Mouse (Mus musculus): ENCODE data around the gene Tlx3. TPM values are rescaled to one million over a fixed set of nuclear protein-coding genes. Genes with fewer than 3 reads are reported as not detected.

The Tlx3 gene
- polyA plus RNA-seq, 1 experiment from 2014 or later: not detected

DNA sequence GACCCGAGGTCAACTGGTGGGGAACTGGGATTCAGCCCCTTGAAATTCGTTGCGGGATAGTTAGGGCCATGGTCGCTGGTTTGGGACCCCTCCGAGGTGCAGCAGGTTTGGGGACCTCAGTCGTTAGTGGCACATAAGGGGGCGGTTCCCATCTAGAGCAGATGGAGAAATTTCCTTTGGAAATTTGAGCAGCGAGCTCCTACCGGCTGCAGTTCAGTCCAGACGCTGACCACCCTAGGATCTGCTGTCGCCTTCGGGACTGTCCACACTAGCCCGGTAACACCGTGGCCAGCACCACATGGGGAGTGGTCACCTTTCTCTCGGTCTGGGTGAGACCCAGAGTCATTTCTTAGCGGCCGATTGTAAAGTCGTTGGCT lies 928 bp upstream of the Tlx3 start:
- Histone ChIP-seq H3K4me1 (peaks cover 43% of the 10 kb centered on the region), H3K4me3 (no peak overlapping the region), H3K27me3 (peaks cover 88% of the 10 kb centered on the region), H3K9ac (no peak overlapping the region), H3K27ac (no peak overlapping the region), H3K36me3 (no peaks in the 10 kb centered on the region), H3K9me3 (no peaks in the 10 kb centered on the region), H3K4me2 (no peak overlapping the region)
- 2% methylated on average over 18 of the region's 18 CpGs for WGBS
- no peak for ATAC-seq (ENCODE audit: insufficient number of reproducible peaks, low FRiP score, low TSS enrichment, low read depth)

DNA sequence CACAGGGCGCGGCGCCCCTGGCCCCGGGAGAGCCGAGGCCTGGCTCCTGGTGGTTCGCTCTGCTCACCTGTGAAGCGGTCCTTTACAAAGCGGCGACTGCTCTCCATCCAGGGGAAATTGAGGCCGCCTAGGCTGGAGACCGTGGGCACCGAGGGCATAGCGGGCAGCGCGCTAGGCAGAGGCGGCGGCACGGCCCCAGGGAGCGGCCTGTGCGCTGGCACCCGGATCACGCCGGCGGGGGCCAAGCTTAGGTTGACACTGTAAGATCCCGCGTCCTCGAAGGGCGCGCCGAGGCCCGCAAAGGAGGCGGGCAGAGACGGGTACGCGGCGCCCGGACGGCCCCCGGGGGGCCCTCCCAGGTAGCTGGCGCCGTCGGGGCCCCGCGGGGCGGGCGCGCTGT lies 417 bp downstream of the Tlx3 start:
- Histone ChIP-seq H3K9me3 (no peaks in the 10 kb centered on the region), H3K4me3 (peak overlapping the region; percentile 35), H3K36me3 (no peaks in the 10 kb centered on the region), H3K27ac (no peak overlapping the region), H3K4me2 (peak overlapping the region; percentile 48), H3K9ac (no peak overlapping the region), H3K4me1 (peaks cover 45% of the 10 kb centered on the region), H3K27me3 (peaks cover 98% of the 10 kb centered on the region)
- no peak; the same call in 1 of the 2 replicates for ATAC-seq (ENCODE audit: insufficient number of reproducible peaks, low FRiP score, low TSS enrichment, low read depth)
- 2% methylated on average over 45 of the region's 47 CpGs for WGBS

DNA sequence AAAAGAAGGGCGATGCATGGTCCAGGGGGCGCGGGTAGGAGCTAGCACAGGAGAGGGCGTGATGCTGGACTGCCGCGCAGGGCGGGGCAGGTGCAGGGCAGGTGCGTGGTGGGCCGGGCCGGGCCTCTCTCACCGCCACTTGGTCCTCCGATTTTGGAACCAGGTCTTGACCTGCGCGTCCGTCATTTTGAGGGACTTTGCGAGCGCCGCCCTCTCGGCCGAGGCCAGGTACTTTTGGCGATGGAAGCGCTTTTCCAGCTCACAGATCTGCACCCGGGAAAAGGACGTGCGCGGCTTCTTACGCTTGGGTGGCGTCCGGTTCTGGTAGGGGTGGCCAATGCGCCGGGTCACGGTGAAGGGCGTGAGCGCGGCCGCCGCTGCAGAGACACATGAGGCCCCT lies 1.1 kb downstream of the Tlx3 start:
- Histone ChIP-seq H3K4me1 (peaks cover 45% of the 10 kb centered on the region), H3K9me3 (no peaks in the 10 kb centered on the region), H3K27me3 (peaks cover 98% of the 10 kb centered on the region), H3K4me3 (peak overlapping the region; percentile 35), H3K36me3 (no peaks in the 10 kb centered on the region), H3K4me2 (peak overlapping the region; percentile 48), H3K27ac (no peak overlapping the region), H3K9ac (no peak overlapping the region)
- 2% methylated on average over 36 of the region's 37 CpGs for WGBS
- no peak for ATAC-seq (ENCODE audit: insufficient number of reproducible peaks, low FRiP score, low TSS enrichment, low read depth)

DNA sequence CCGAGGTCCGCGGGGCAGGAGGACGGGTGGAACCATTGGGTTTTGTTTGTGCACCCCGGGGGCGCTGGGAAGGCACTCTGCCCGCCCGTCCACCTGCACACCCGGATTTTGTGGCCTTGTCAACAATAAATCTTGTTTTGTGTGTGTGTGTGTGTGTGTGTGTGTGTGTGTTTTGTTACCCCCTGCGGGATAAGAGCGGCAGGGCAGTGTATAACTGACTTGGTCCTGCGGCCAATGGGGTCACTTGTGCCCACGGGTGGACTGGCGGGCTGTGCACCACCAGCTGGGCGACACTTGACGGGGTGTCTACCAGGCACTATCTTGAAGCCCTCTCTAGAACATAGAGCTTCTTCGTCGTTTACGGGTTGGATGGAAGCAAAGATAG lies 1.8 kb downstream of the Tlx3 start:
- peaks cover 98% of the 10 kb centered on the region for H3K27me3 ChIP-seq
- peak overlapping the region; percentile 77 for H3K4me2 ChIP-seq
- H3K9ac ChIP-seq: no peak overlapping the region
- H3K36me3 ChIP-seq: no peaks in the 10 kb centered on the region
- no peak for ATAC-seq (ENCODE audit: insufficient number of reproducible peaks, low FRiP score, low TSS enrichment, low read depth)
- H3K4me1 ChIP-seq: peaks cover 48% of the 10 kb centered on the region
- H3K9me3 ChIP-seq: no peaks in the 10 kb centered on the region
- 2% methylated on average over 19 of the region's 19 CpGs for WGBS
- H3K4me3 ChIP-seq: peak overlapping the region; percentile 37
- no peak overlapping the region for H3K27ac ChIP-seq

DNA sequence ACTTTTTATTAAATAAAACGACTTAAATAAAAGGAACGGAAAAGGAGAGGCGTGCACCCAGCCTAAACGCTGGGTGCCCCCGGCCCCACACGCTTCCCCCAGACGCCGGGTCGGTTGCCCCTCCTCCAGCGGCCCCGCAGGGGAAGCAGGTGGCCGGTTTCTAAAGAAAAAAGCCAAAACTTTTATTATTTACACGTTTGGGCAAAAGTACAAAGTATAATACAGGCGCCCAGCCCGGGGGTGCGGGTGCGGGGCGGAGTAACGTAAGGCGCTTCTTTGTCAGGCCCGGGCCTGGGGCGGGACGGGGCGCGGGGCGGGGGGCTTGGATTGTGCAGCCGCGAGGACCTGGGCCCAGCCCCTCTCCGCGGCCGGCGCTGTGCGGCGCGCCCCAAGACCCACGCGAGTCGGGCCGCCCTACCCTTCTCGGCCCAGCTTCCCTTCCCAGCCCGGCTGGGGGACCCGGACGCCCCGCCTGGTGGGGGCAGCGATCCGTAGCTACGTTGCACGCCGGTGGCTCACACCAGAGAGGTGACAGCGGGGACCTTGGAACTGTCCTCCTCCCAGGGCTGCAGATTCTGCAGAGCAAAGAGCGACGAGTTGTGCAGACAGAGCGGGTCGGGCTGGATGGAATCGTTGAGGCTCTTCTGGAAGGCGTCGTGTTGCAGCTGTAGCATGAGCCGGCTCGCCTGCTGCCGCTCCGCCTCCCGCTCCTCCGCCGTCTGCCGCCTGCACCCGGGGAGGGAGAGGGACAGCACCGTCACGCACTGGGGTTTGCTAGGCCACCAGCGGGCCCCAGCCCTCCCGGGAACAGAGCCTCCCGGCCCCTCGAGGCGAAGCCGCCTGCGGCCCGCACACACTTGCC lies 2.4 kb downstream of the Tlx3 start:
- Histone ChIP-seq H3K9me3 (no peaks in the 10 kb centered on the region), H3K4me1 (peaks cover 54% of the 10 kb centered on the region), H3K27ac (no peak overlapping the region), H3K36me3 (no peaks in the 10 kb centered on the region), H3K4me3 (peak overlapping the region; percentile 37), H3K27me3 (peaks cover 98% of the 10 kb centered on the region), H3K4me2 (peak overlapping the region; percentile 77), H3K9ac (no peak overlapping the region)
- peak; percentile 54 for ATAC-seq (ENCODE audit: insufficient number of reproducible peaks, low FRiP score, low TSS enrichment, low read depth)
- WGBS: 1% methylated on average over 75 of the region's 76 CpGs

DNA sequence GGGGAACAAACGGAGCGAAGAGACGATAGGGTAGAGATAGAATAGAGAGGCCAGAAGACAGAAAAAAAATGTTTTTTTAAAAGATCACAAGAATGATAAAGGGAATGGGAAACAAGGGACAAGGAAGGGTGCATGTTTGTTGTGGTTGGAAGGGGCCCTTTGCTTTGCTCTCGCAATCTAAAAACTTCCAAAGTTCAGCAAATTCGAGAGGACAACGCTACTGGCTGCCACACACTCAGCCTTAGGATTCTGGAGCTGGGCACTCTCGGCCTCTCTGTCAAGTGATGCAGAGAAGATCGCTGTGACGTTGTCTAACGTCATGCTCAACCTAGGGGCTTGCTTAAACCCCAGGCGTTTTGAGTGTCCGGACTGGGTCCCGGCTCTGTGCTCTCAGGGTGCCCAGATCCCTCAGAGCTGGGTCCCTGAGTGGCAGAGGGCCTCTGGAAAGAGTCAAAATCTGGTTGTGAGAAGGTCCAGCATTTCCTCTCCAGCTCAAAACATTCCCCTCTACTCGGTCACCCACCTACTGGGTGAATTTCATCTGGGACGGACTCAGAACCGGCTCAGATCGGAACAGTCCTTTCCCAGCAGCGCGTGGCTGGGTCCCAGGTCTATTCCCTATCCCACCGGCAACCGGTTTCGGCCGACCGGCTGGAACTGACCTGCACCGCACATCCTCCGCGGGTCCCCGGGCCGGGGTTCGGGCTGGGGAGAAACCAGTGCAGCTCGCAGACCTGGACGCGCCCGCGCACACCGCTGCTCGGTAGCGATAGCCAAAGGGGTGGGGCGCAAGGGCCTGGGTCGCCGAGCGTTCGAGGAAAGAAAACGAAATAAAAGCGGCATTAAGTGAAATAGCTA lies 3.3 kb downstream of the Tlx3 start:
- Histone ChIP-seq H3K27me3 (peaks cover 98% of the 10 kb centered on the region), H3K36me3 (no peaks in the 10 kb centered on the region), H3K4me3 (peak overlapping the region; percentile 37), H3K9me3 (no peaks in the 10 kb centered on the region), H3K4me2 (peak overlapping the region; percentile 77), H3K27ac (no peak overlapping the region), H3K9ac (no peak overlapping the region), H3K4me1 (peaks cover 57% of the 10 kb centered on the region)
- ATAC-seq (ENCODE audit: insufficient number of reproducible peaks, low FRiP score, low TSS enrichment, low read depth): no peak
- WGBS: 1% methylated on average over 45 of the region's 45 CpGs

DNA sequence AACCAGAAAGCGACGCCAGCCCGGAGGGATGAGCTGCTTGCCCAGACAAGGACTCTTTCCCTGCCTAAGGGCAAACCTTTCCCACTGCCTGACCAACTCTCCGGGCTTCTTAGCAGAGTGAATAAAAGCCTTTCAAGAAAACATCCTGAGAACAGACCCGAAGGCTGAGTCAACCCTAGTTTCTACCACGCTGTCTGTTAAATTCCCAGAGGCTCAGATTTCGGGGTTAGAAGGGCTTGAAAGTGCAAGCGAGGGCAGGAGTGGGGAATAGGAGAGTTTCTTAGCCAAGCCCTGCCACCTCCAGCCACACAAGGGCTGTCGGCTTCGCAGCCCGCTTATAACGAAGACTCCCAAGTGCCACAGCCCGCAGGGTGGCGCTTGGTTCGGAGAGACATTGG lies 4.3 kb downstream of the Tlx3 start:
- no peaks in the 10 kb centered on the region for H3K36me3 ChIP-seq
- ATAC-seq (ENCODE audit: insufficient number of reproducible peaks, low FRiP score, low TSS enrichment, low read depth): no peak
- peaks cover 95% of the 10 kb centered on the region for H3K27me3 ChIP-seq
- H3K9ac ChIP-seq: no peak overlapping the region
- 2% methylated on average over 15 of the region's 15 CpGs for WGBS
- H3K4me1 ChIP-seq: peaks cover 56% of the 10 kb centered on the region
- H3K27ac ChIP-seq: no peak overlapping the region
- H3K4me2 ChIP-seq: no peak overlapping the region
- H3K4me3 ChIP-seq: 0 out of 2 replicates have a peak overlapping the region, but pooled peaks have one; percentile 7
- no peaks in the 10 kb centered on the region for H3K9me3 ChIP-seq

DNA sequence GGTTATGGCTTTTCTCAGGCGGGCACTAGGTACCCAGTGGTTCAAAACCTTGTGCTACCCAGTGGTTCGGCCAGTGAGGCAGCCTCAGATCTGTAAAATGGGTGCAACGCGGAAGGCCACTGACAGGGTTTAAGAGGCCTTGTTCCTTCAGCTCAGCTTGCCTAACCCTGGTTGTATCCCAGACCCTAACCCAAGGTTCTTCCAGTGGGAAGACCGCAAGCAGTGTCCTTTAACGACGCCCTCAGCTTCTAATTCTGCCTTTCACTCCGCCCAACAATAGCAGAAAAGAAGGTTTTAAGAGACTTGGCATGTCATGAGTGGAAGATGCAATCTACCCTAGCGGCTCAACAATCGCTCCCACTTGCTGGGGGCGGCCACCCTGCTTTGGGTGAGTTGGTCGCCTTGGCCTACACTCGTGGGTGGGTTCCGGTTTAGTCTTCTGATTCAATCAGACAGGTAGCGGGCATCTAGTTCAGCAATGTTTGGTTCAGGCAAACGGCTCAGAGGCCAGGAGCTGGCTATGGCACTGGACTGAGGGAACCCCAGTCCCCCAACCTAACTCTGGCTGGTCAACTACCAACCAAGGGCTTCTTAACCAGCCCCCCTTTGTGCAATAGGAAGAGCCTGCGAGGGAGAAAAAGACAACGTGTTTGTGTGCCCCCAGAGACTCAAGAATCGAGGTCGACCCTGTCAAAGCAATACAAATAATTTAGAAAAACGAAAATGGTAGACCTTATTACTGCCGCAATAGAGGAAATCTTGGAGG lies 4.9 kb downstream of the Tlx3 start:
- WGBS: 24% methylated on average over 22 of the region's 22 CpGs
- H3K4me2 ChIP-seq: no peak overlapping the region
- H3K4me1 ChIP-seq: peaks cover 55% of the 10 kb centered on the region
- no peak overlapping the region for H3K4me3 ChIP-seq
- ATAC-seq (ENCODE audit: insufficient number of reproducible peaks, low FRiP score, low TSS enrichment, low read depth): no peak
- H3K27ac ChIP-seq: no peak overlapping the region
- no peaks in the 10 kb centered on the region for H3K9me3 ChIP-seq
- no peak overlapping the region for H3K9ac ChIP-seq
- H3K36me3 ChIP-seq: no peaks in the 10 kb centered on the region
- H3K27me3 ChIP-seq: peaks cover 96% of the 10 kb centered on the region

DNA sequence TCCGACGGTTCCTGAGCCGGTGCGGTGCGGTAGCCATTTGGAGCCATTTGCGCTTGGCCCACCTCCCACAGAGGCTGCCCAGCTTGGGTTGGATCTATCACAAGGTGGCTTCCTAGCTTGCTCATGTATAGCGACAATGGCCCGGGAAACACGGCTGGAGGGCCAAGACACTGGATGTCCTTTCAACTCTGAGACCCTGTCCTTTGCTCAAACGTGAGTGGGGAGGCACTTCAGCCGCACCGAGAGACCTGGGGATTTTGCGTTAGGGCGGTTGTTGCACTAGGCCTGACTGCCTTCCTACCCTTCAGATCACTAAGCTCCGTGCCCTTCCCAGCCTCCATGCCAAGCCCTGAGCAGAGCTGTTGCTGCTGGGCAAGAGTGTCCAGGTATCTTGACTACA lies 5.7 kb downstream of the Tlx3 start:
- ATAC-seq (ENCODE audit: insufficient number of reproducible peaks, low FRiP score, low TSS enrichment, low read depth): no peak
- Histone ChIP-seq H3K4me3 (no peak overlapping the region), H3K27me3 (peaks cover 96% of the 10 kb centered on the region), H3K4me1 (peaks cover 47% of the 10 kb centered on the region), H3K9ac (no peak overlapping the region), H3K36me3 (no peaks in the 10 kb centered on the region), H3K9me3 (no peaks in the 10 kb centered on the region), H3K4me2 (no peak overlapping the region), H3K27ac (no peak overlapping the region)
- WGBS: 20% methylated on average over 15 of the region's 15 CpGs

DNA sequence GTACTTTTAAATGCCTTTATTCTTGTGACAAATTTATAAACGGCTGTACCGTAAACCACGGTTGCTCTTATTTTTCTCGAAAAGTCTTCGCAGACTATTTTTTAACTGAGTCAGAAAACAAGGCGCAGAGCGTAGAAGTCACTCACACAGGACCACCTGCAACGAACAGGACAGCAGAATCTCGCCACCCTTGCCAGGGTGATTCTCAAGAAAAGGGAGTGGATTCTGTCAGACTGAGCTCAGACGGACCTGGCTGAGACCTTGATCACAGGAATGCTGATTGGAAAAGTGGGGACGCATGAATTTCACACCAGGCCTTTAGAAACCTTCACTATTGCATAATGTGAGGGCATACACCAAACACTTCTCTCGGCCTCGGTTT lies 6.3 kb downstream of the Tlx3 start:
- H3K9me3 ChIP-seq: no peaks in the 10 kb centered on the region
- H3K27me3 ChIP-seq: peaks cover 90% of the 10 kb centered on the region
- H3K36me3 ChIP-seq: no peaks in the 10 kb centered on the region
- H3K4me2 ChIP-seq: no peak overlapping the region
- H3K27ac ChIP-seq: no peak overlapping the region
- ATAC-seq (ENCODE audit: insufficient number of reproducible peaks, low FRiP score, low TSS enrichment, low read depth): no peak
- H3K9ac ChIP-seq: no peak overlapping the region
- H3K4me1 ChIP-seq: peaks cover 41% of the 10 kb centered on the region
- 27% methylated on average over 13 of the region's 13 CpGs for WGBS
- H3K4me3 ChIP-seq: no peak overlapping the region

DNA sequence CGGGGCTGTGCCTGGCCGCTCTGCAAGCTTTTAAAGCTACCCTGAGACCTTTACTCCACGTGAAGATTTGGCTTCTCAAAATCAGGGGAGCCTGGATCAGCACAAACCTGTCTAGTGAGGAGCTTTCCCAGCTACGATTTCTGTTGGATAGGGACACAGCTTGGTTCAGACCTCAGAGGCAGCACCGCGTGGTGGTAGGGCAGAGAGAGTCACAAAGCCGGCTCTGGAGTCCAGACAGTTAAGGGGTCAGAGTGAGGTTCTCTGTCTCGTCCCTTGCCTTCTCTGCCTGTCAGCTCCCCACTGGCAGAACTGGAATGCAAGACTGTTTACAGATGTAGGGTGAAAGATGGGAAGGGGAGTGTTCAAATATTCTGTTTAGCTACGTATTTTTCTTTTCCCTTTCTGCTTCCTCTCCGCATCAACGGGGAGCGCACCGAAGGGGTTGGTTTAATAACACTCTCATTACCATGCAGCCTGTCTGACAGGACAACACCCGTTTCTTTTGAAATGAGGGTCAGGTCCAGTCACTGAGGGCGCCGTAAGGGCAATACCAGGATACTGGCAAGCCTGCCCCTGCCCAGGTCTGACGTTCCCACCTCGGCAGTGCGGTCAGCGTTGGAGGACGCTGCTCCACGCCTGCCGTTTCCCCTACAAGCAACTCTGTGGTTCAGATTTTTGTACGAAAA lies 6.8 kb downstream of the Tlx3 start:
- WGBS: 7% methylated on average over 24 of the region's 24 CpGs
- H3K4me1 ChIP-seq: peaks cover 37% of the 10 kb centered on the region
- no peak overlapping the region for H3K4me3 ChIP-seq
- no peak overlapping the region for H3K27ac ChIP-seq
- no peak overlapping the region for H3K9ac ChIP-seq
- ATAC-seq (ENCODE audit: insufficient number of reproducible peaks, low FRiP score, low TSS enrichment, low read depth): no peak
- no peaks in the 10 kb centered on the region for H3K9me3 ChIP-seq
- peaks cover 89% of the 10 kb centered on the region for H3K27me3 ChIP-seq
- no peaks in the 10 kb centered on the region for H3K36me3 ChIP-seq
- no peak overlapping the region for H3K4me2 ChIP-seq
